Mouse (Mus musculus): ENCODE data around the gene Cfap46. TPM values are rescaled to one million over a fixed set of nuclear protein-coding genes. Genes with fewer than 3 reads are reported as not detected.
"Not testable (repeated sequence)": the region's sequence is repeated elsewhere in the genome, so short reads cannot be mapped to it uniquely, and the experiment has no call there.

The Cfap46 gene
- total and polyA plus RNA-seq, 2 experiments from 2014 or later: not detected

DNA sequence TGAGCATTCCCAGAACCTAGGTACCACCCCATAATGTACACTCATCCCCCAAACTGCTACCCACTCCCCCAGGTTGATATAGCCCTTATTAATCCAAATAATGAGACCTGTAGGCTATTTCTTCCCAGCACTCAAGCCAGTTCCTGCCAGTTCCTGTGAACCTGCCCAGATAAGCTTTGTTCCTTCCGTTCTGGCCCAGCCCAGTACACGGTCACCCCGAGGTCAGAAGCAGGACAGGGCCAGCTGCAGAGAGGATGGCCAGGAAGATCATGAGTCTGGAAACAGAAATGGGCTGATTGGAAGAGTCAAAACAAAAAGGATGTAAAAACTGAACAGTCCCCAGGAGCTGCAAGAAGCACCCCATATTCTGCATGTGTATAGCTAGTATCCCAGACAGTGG is 20.3 kb downstream of the Cfap46 start:
- WGBS: 42% methylated on average over 3 of the region's 3 CpGs

GRCm38 (mm10) chr7:139659901-139660300 is 23.7 kb downstream of the Cfap46 start:
- 89% methylated on average over 24 of the region's 28 CpGs for WGBS
- ATAC-seq (ENCODE audit: insufficient read depth, low read depth): not testable (repeated sequence)

More for the DNA sequence above, 20.3 kb downstream of the Cfap46 start:
- Histone ChIP-seq H3K4me1 (ENCODE audit: control insufficient read depth, insufficient read depth) (no peaks in the 10 kb centered on the region), H3K4me3 (ENCODE audit: low read depth, low read length) (no peak overlapping the region), H3K9ac (replicated peaks; ENCODE audit: low read depth, low read length) (no peak overlapping the region), H3K4me2 (ENCODE audit: low read depth, low read length) (no peak overlapping the region), H3K27me3 (ENCODE audit: control insufficient read depth, insufficient read depth, low read length) (peaks cover 3% of the 10 kb centered on the region; the same call in 1 of the 2 replicates), H3K27ac (ENCODE audit: low read depth) (no peak overlapping the region), H3K36me3 (replicated peaks; ENCODE audit: control insufficient read depth, insufficient read depth, low read length) (no peaks in the 10 kb centered on the region), H3K9me3 (replicated peaks; ENCODE audit: control insufficient read depth, low read length) (no peaks in the 10 kb centered on the region)
- ATAC-seq (ENCODE audit: insufficient read depth, low read depth): no peak
- DNase-seq (ENCODE audit: low spot score): no peak
- no peak for TF ChIP-seq CTCF (IDR thresholded peaks at IDR 0.05; ENCODE audit: low read depth)
- TF ChIP-seq EP300 (IDR thresholded peaks at IDR 0.05; ENCODE audit: low read depth): no peak

DNA sequence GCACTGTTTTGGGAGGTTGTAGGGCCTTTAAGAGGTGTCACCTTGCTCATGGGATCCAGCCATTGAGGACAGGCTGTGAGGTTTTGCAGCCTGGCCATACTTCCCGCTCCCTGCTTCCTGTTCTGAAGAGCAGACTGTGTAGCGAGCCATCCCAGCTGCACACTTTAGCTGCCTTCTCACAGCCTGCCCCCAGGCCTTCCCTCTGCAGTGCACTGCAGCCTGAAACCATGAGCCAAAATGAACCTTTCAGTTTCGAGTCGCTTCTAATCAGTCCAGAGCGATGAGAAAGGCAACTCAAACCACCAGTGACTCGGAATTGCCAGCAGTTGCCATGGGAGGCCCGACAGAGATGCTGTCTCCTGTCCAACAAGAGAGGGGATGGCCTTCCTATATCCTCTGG is 33.9 kb downstream of the Cfap46 start:
- H3K4me1 ChIP-seq (ENCODE audit: control insufficient read depth, insufficient read depth): no peaks in the 10 kb centered on the region
- H3K27ac ChIP-seq (ENCODE audit: low read depth): no peak overlapping the region
- no peak overlapping the region for H3K4me3 ChIP-seq (ENCODE audit: low read depth, low read length)
- peaks cover 12% of the 10 kb centered on the region; the same call in 1 of the 2 replicates for H3K27me3 ChIP-seq (ENCODE audit: control insufficient read depth, insufficient read depth, low read length)
- H3K9ac ChIP-seq (replicated peaks; ENCODE audit: low read depth, low read length): no peak overlapping the region
- no peak for ATAC-seq (ENCODE audit: insufficient read depth, low read depth)
- WGBS: 57% methylated on average over 7 of the region's 7 CpGs
- no peaks in the 10 kb centered on the region for H3K36me3 ChIP-seq (replicated peaks; ENCODE audit: control insufficient read depth, insufficient read depth, low read length)
- no peak overlapping the region for H3K4me2 ChIP-seq (ENCODE audit: low read depth, low read length)
- H3K9me3 ChIP-seq (replicated peaks; ENCODE audit: control insufficient read depth, low read length): no peaks in the 10 kb centered on the region
- no peak for DNase-seq (ENCODE audit: low spot score)
- TF ChIP-seq EP300 (IDR thresholded peaks at IDR 0.05; ENCODE audit: low read depth): no peak

More at GRCm38 (mm10) chr7:139659901-139660300, 23.7 kb downstream of the Cfap46 start:
- H3K27me3 ChIP-seq (ENCODE audit: control insufficient read depth, insufficient read depth, low read length); H3K4me3 ChIP-seq (ENCODE audit: low read depth, low read length); DNase-seq (ENCODE audit: low spot score); H3K27ac ChIP-seq (ENCODE audit: low read depth); H3K9ac ChIP-seq (replicated peaks; ENCODE audit: low read depth, low read length); H3K9me3 ChIP-seq (replicated peaks; ENCODE audit: control insufficient read depth, low read length); H3K4me2 ChIP-seq (ENCODE audit: low read depth, low read length); H3K36me3 ChIP-seq (replicated peaks; ENCODE audit: control insufficient read depth, insufficient read depth, low read length); H3K4me1 ChIP-seq (ENCODE audit: control insufficient read depth, insufficient read depth): not testable (repeated sequence)

DNA sequence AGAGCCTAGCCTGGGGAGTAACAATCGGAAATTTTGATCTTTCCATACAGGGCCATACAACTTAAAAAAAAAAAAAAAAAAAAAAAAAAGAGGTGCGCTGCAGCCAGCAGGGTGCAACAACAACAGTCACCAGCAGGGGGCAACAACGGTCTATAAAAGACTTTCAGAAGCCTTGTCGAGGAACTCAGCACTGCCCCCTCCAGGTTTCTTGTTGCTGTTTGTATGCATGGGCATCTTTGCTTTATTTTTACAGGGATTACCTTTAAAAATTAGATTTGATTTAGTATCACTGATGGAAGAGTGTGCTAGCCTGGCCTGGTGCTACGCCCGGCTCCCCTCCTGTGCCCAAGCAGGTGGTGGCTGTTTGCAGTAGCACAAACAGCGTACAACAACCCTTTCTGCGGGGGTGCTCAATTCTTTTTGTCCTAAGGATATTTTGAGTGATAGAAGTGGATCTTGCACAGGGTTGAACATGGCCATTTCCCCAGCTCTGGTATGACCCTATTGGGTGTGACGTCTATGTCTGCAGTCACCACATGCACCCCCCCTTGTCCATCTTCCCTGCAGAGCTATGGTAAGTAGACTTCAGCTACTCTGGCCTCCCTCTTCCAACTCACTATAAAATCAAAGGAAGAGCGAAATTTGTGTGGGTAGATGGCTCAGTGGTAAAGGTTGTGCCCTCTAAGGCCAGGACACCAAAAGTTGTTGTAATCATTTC is 35.4 kb downstream of the Cfap46 start:
- Histone ChIP-seq H3K27me3 (ENCODE audit: control insufficient read depth, insufficient read depth, low read length) (peaks cover 12% of the 10 kb centered on the region; the same call in 1 of the 2 replicates), H3K36me3 (replicated peaks; ENCODE audit: control insufficient read depth, insufficient read depth, low read length) (no peaks in the 10 kb centered on the region), H3K4me1 (ENCODE audit: control insufficient read depth, insufficient read depth) (no peaks in the 10 kb centered on the region), H3K4me3 (ENCODE audit: low read depth, low read length) (no peak overlapping the region), H3K27ac (ENCODE audit: low read depth) (no peak overlapping the region), H3K4me2 (ENCODE audit: low read depth, low read length) (no peak overlapping the region), H3K9ac (replicated peaks; ENCODE audit: low read depth, low read length) (no peak overlapping the region), H3K9me3 (replicated peaks; ENCODE audit: control insufficient read depth, low read length) (no peaks in the 10 kb centered on the region)
- WGBS: 36% methylated on average over 10 of the region's 10 CpGs
- DNase-seq (ENCODE audit: low spot score): peak; percentile 85
- TF ChIP-seq CTCF (IDR thresholded peaks at IDR 0.05; ENCODE audit: low read depth): peak; percentile 92
- TF ChIP-seq EP300 (IDR thresholded peaks at IDR 0.05; ENCODE audit: low read depth): no peak
- ATAC-seq (ENCODE audit: insufficient read depth, low read depth): no peak

- WGBS: 79% methylated on average over 2 of the region's 2 CpGs
- no peak for TF ChIP-seq CTCF (IDR thresholded peaks at IDR 0.05; ENCODE audit: low read depth)
- no peak for TF ChIP-seq EP300 (IDR thresholded peaks at IDR 0.05; ENCODE audit: low read depth)
- Histone ChIP-seq H3K9ac (replicated peaks; ENCODE audit: low read depth, low read length) (no peak overlapping the region), H3K4me3 (ENCODE audit: low read depth, low read length) (no peak overlapping the region), H3K4me1 (ENCODE audit: control insufficient read depth, insufficient read depth) (no peaks in the 10 kb centered on the region), H3K9me3 (replicated peaks; ENCODE audit: control insufficient read depth, low read length) (no peaks in the 10 kb centered on the region), H3K27me3 (ENCODE audit: control insufficient read depth, insufficient read depth, low read length) (peaks cover 5% of the 10 kb centered on the region; the same call in 1 of the 2 replicates), H3K27ac (ENCODE audit: low read depth) (no peak overlapping the region), H3K36me3 (replicated peaks; ENCODE audit: control insufficient read depth, insufficient read depth, low read length) (no peaks in the 10 kb centered on the region), H3K4me2 (ENCODE audit: low read depth, low read length) (no peak overlapping the region)
- DNase-seq (ENCODE audit: low spot score): no peak
- no peak for ATAC-seq (ENCODE audit: insufficient read depth, low read depth)
Observed at GRCm38 (mm10) chr7:139633393-139633792, 50.2 kb downstream of the Cfap46 start.

GRCm38 (mm10) chr7:139625156-139625555 is 58.5 kb downstream of the Cfap46 start:
- Histone ChIP-seq H3K9me3 (replicated peaks; ENCODE audit: control insufficient read depth, low read length) (no peaks in the 10 kb centered on the region), H3K9ac (replicated peaks; ENCODE audit: low read depth, low read length) (no peak overlapping the region), H3K27me3 (ENCODE audit: control insufficient read depth, insufficient read depth, low read length) (no peaks in the 10 kb centered on the region), H3K27ac (ENCODE audit: low read depth) (no peak overlapping the region), H3K4me1 (ENCODE audit: control insufficient read depth, insufficient read depth) (no peaks in the 10 kb centered on the region), H3K36me3 (replicated peaks; ENCODE audit: control insufficient read depth, insufficient read depth, low read length) (no peaks in the 10 kb centered on the region), H3K4me2 (ENCODE audit: low read depth, low read length) (no peak overlapping the region), H3K4me3 (ENCODE audit: low read depth, low read length) (no peak overlapping the region)
- DNase-seq (ENCODE audit: low spot score): no peak
- no peak for TF ChIP-seq CTCF (IDR thresholded peaks at IDR 0.05; ENCODE audit: low read depth)
- TF ChIP-seq EP300 (IDR thresholded peaks at IDR 0.05; ENCODE audit: low read depth): no peak
- WGBS: 73% methylated on average over 9 of the region's 9 CpGs
- ATAC-seq (ENCODE audit: insufficient read depth, low read depth): no peak

All from heart, postnatal 0 days (tissue).